Mouse (Mus musculus): ENCODE measurements around the gene Klrb1f. TPM values are rescaled to one million over a fixed set of nuclear protein-coding genes. Genes with fewer than 3 reads are reported as not detected.

Klrb1f gene
- polyA plus RNA-seq, 1 experiment from 2014 or later: 0.67 TPM

DNA sequence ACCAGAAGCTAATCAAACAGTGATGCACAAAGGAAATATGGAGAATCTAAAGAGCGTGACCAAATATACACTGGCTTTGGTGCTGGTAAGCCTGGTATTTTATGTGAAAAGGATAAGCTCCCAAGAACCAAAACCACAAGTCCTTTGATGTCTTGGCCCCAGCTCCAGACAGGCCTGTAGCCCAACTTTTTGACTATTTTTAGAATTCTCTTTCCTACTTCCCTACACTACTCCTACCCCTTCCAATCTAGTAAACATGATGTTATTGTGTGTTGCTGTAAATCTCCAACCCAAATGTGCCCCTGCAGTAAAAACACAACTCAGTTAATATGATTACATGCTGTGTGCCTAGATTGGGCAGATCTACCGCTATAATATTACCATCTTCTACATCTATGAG lies 4.2 kb upstream of the Klrb1f start:
- WGBS: 87% methylated on average over 2 of the region's 2 CpGs
- Histone ChIP-seq H3K4me1 (replicated peaks; ENCODE audit: control insufficient read depth, insufficient read depth, low read length) (no peaks in the 10 kb centered on the region), H3K27me3 (ENCODE audit: control insufficient read depth, insufficient read depth, low read depth, low read length) (no peaks in the 10 kb centered on the region), H3K4me2 (ENCODE audit: low read depth, low read length) (no peak overlapping the region), H3K4me3 (ENCODE audit: low read length) (no peak overlapping the region), H3K9me3 (ENCODE audit: control insufficient read depth, low read length) (no peaks in the 10 kb centered on the region; the same call in 1 of the 2 replicates), H3K27ac (ENCODE audit: low read length) (no peak overlapping the region), H3K9ac (ENCODE audit: low read length) (no peak overlapping the region), H3K36me3 (ENCODE audit: control insufficient read depth, insufficient read depth, low read length) (no peaks in the 10 kb centered on the region)
- no peak for ATAC-seq (ENCODE audit: low read depth)

GRCm38 (mm10) chr6:129042470-129042869 lies 3.2 kb upstream of the Klrb1f start:
- Histone ChIP-seq H3K27ac (ENCODE audit: low read length) (no peak overlapping the region), H3K4me3 (ENCODE audit: low read length) (no peak overlapping the region), H3K36me3 (ENCODE audit: control insufficient read depth, insufficient read depth, low read length) (no peaks in the 10 kb centered on the region)

GRCm38 (mm10) chr6:129048381-129048780 lies 2.7 kb downstream of the Klrb1f start:
- H3K4me1 ChIP-seq (replicated peaks; ENCODE audit: control insufficient read depth, insufficient read depth, low read length): peaks cover 4% of the 10 kb centered on the region
- 55% methylated on average over 4 of the region's 4 CpGs for WGBS
- H3K9me3 ChIP-seq (ENCODE audit: control insufficient read depth, low read length): no peaks in the 10 kb centered on the region

More at GRCm38 (mm10) chr6:129042470-129042869, 3.2 kb upstream of the Klrb1f start:
- H3K4me2 ChIP-seq (ENCODE audit: low read depth, low read length): no peak overlapping the region
- no peaks in the 10 kb centered on the region for H3K27me3 ChIP-seq (ENCODE audit: control insufficient read depth, insufficient read depth, low read depth, low read length)
- no peak for ATAC-seq (ENCODE audit: low read depth)
- H3K9me3 ChIP-seq (ENCODE audit: control insufficient read depth, low read length): no peaks in the 10 kb centered on the region; the same call in 1 of the 2 replicates
- H3K4me1 ChIP-seq (replicated peaks; ENCODE audit: control insufficient read depth, insufficient read depth, low read length): no peaks in the 10 kb centered on the region
- no peak overlapping the region for H3K9ac ChIP-seq (ENCODE audit: low read length)

GRCm38 (mm10) chr6:129048857-129049473 lies 3.3 kb downstream of the Klrb1f start:
- H3K27ac ChIP-seq (ENCODE audit: low read length): no peak overlapping the region
- H3K9me3 ChIP-seq (ENCODE audit: control insufficient read depth, low read length): no peaks in the 10 kb centered on the region
- H3K9ac ChIP-seq (ENCODE audit: low read length): peak overlapping the region; percentile 61
- no peaks in the 10 kb centered on the region for H3K27me3 ChIP-seq (ENCODE audit: control insufficient read depth, insufficient read depth, low read depth, low read length)
- H3K4me3 ChIP-seq (ENCODE audit: low read length): peak overlapping the region; percentile 43
- peaks cover 4% of the 10 kb centered on the region for H3K4me1 ChIP-seq (replicated peaks; ENCODE audit: control insufficient read depth, insufficient read depth, low read length)
- peak; percentile 96 for ATAC-seq (ENCODE audit: low read depth)
- WGBS: 2% methylated on average over 13 of the region's 13 CpGs
- no peaks in the 10 kb centered on the region for H3K36me3 ChIP-seq (ENCODE audit: control insufficient read depth, insufficient read depth, low read length)
- peak overlapping the region; percentile 54 for H3K4me2 ChIP-seq (ENCODE audit: low read depth, low read length)

More at GRCm38 (mm10) chr6:129048381-129048780, 2.7 kb downstream of the Klrb1f start:
- Histone ChIP-seq H3K36me3 (ENCODE audit: control insufficient read depth, insufficient read depth, low read length) (no peaks in the 10 kb centered on the region), H3K4me2 (ENCODE audit: low read depth, low read length) (no peak overlapping the region), H3K9ac (ENCODE audit: low read length) (no peak overlapping the region), H3K4me3 (ENCODE audit: low read length) (no peak overlapping the region), H3K27me3 (ENCODE audit: control insufficient read depth, insufficient read depth, low read depth, low read length) (no peaks in the 10 kb centered on the region), H3K27ac (ENCODE audit: low read length) (no peak overlapping the region)
- ATAC-seq (ENCODE audit: low read depth): no peak

DNA sequence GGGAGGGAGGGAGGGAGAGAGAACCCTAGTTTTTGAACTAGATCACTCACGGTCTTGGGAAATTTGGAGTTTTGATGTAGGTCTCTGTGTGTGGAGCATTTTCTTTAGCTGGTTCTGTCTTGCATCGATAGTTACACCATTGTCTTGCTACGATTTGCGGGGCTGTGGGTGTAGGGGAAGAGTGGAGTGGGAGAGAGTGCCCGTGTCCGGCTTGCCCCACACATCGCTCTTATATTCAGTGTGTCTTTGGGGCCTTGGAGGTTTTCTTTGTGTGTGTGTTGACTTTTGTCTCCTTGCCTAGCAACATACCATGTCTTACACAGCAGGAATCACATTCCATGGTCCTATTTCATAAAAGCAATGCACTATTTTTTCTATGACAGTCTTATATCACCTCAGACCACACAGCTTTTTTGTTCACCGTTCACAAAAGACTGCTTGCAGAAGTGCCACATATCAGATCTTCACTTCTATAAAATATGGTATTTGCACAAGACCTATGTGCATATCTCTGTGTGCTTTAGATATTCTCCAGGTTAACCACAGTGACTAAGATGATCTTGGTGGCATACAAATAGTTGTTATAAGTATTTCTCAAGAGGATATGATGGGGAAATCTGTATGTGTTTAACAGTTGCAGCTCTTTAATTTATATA lies 4.0 kb downstream of the Klrb1f start:
- Histone ChIP-seq H3K27me3 (ENCODE audit: control insufficient read depth, insufficient read depth, low read depth, low read length) (no peaks in the 10 kb centered on the region), H3K9ac (ENCODE audit: low read length) (peak overlapping the region; percentile 57), H3K4me3 (ENCODE audit: low read length) (peak overlapping the region; percentile 38), H3K36me3 (ENCODE audit: control insufficient read depth, insufficient read depth, low read length) (no peaks in the 10 kb centered on the region), H3K4me1 (replicated peaks; ENCODE audit: control insufficient read depth, insufficient read depth, low read length) (peaks cover 4% of the 10 kb centered on the region), H3K4me2 (ENCODE audit: low read depth, low read length) (peak overlapping the region; percentile 60), H3K9me3 (ENCODE audit: control insufficient read depth, low read length) (no peaks in the 10 kb centered on the region), H3K27ac (ENCODE audit: low read length) (peak overlapping the region; percentile 35; the same call in 1 of the 2 replicates)
- 10% methylated on average over 8 of the region's 8 CpGs for WGBS
- ATAC-seq (ENCODE audit: low read depth): peak; percentile 59

DNA sequence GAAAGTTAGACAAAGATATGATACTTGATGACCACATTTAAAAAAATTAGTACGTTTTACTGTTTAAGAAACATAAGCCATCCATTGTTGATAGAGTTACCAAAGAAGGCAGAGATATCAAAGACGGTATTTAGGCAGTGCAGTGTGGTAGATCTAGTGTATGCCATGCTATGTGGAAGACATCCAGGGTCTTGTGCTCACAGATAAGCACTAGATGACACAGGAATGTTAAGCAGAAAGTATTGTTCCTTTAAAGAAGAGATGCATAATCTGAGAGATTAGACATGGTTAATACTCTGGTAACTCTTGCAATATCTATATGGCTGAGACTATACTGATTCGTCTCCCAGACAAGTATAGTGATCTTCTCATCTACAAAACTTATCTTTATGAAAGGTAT lies 5.4 kb downstream of the Klrb1f start:
- no peaks in the 10 kb centered on the region for H3K9me3 ChIP-seq (ENCODE audit: control insufficient read depth, low read length)
- WGBS: 80% methylated on average over 3 of the region's 3 CpGs
- H3K36me3 ChIP-seq (ENCODE audit: control insufficient read depth, insufficient read depth, low read length): no peaks in the 10 kb centered on the region
- no peaks in the 10 kb centered on the region for H3K27me3 ChIP-seq (ENCODE audit: control insufficient read depth, insufficient read depth, low read depth, low read length)
- H3K27ac ChIP-seq (ENCODE audit: low read length): no peak overlapping the region
- H3K9ac ChIP-seq (ENCODE audit: low read length): no peak overlapping the region
- peaks cover 4% of the 10 kb centered on the region for H3K4me1 ChIP-seq (replicated peaks; ENCODE audit: control insufficient read depth, insufficient read depth, low read length)
- H3K4me2 ChIP-seq (ENCODE audit: low read depth, low read length): no peak overlapping the region
- no peak for ATAC-seq (ENCODE audit: low read depth)
- no peak overlapping the region for H3K4me3 ChIP-seq (ENCODE audit: low read length)

GRCm38 (mm10) chr6:129051731-129052130 lies 6.0 kb downstream of the Klrb1f start:
- H3K9ac ChIP-seq (ENCODE audit: low read length): no peak overlapping the region
- no peak overlapping the region for H3K27ac ChIP-seq (ENCODE audit: low read length)
- H3K27me3 ChIP-seq (ENCODE audit: control insufficient read depth, insufficient read depth, low read depth, low read length): no peaks in the 10 kb centered on the region
- ATAC-seq (ENCODE audit: low read depth): no peak
- H3K4me3 ChIP-seq (ENCODE audit: low read length): no peak overlapping the region
- no peaks in the 10 kb centered on the region for H3K36me3 ChIP-seq (ENCODE audit: control insufficient read depth, insufficient read depth, low read length)
- no peak overlapping the region for H3K4me2 ChIP-seq (ENCODE audit: low read depth, low read length)
- 76% methylated on average over 5 of the region's 5 CpGs for WGBS
- H3K4me1 ChIP-seq (replicated peaks; ENCODE audit: control insufficient read depth, insufficient read depth, low read length): peaks cover 5% of the 10 kb centered on the region
- H3K9me3 ChIP-seq (ENCODE audit: control insufficient read depth, low read length): no peaks in the 10 kb centered on the region

GRCm38 (mm10) chr6:129056237-129056636 lies 10.5 kb downstream of the Klrb1f start:
- peak overlapping the region; percentile 53 for H3K27ac ChIP-seq (ENCODE audit: low read length)
- no peak overlapping the region for H3K4me3 ChIP-seq (ENCODE audit: low read length)
- peaks cover 3% of the 10 kb centered on the region; the same call in 1 of the 2 replicates for H3K4me1 ChIP-seq (replicated peaks; ENCODE audit: control insufficient read depth, insufficient read depth, low read length)
- H3K9ac ChIP-seq (ENCODE audit: low read length): no peak overlapping the region
- 43% methylated on average over 3 of the region's 3 CpGs for WGBS
- no peak overlapping the region for H3K4me2 ChIP-seq (ENCODE audit: low read depth, low read length)
- no peaks in the 10 kb centered on the region for H3K9me3 ChIP-seq (ENCODE audit: control insufficient read depth, low read length)
- no peaks in the 10 kb centered on the region for H3K27me3 ChIP-seq (ENCODE audit: control insufficient read depth, insufficient read depth, low read depth, low read length)
- peak; percentile 98 for ATAC-seq (ENCODE audit: low read depth)
- H3K36me3 ChIP-seq (ENCODE audit: control insufficient read depth, insufficient read depth, low read length): no peaks in the 10 kb centered on the region

DNA sequence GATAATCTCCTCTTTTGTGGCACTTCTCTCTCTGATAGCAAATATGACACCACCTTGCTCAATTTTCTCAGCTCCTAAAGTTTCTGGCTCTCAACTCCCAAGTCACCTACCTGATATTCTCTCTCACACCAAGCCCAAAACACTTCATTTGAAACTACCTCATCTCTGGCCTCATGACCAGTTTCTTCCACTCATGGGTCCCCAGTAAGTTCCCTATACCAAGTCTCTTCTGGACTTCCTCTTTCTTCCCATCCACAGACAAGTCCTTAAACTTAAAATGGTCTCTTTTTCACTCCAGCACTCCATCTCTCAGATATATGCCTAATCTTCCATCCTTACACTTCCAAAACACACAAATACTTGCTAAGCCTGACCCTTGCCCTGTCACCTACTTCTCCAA lies 12.3 kb downstream of the Klrb1f start:
- Histone ChIP-seq H3K9ac (ENCODE audit: low read length) (no peak overlapping the region), H3K27ac (ENCODE audit: low read length) (no peak overlapping the region), H3K4me3 (ENCODE audit: low read length) (no peak overlapping the region), H3K27me3 (ENCODE audit: control insufficient read depth, insufficient read depth, low read depth, low read length) (no peaks in the 10 kb centered on the region), H3K4me2 (ENCODE audit: low read depth, low read length) (no peak overlapping the region), H3K36me3 (ENCODE audit: control insufficient read depth, insufficient read depth, low read length) (no peaks in the 10 kb centered on the region), H3K4me1 (replicated peaks; ENCODE audit: control insufficient read depth, insufficient read depth, low read length) (peaks cover 3% of the 10 kb centered on the region; the same call in 1 of the 2 replicates), H3K9me3 (ENCODE audit: control insufficient read depth, low read length) (no peaks in the 10 kb centered on the region)
- no peak for ATAC-seq (ENCODE audit: low read depth)
